Mouse (Mus musculus): ENCODE results near the gene Slc38a9.

DNA sequence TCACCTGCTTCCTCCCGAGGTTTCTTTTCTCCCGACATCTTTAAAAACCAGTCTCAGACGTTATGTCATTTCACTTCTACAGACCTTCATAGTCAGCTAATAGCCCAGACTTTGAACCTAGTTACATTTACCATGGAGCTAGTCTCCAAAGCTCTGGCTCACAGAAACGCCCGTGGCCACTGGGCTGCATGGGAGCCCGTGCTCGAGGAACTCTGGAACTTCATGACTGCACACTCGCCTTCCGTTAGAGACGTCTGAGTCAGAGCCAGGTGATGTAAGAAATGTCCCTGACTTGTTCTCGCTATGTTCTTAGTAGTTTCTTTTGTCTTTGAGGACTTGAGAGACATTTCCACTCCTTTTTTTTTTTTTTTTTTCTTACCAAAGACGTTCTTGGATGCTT, 72.8 kb downstream of the Slc38a9 start:
- TF ChIP-seq POLR2A (IDR thresholded peaks at IDR 0.05; ENCODE audit: low read depth, low read length) (no peak), CTCF (conservative IDR thresholded peaks at IDR 0.05; ENCODE audit: insufficient read depth, insufficient read length, low read depth, low read length) (no peak)

Data from kidney, adult 2 months (tissue).